Mouse (Mus musculus): ENCODE measurements at regions not wholly inside any gene's neighbourhood (a gene's known extent, or its start where the extent isn't known, plus 50 kb on each side); places are given as distances from the start of the nearest gene placed in this dataset.

DNA sequence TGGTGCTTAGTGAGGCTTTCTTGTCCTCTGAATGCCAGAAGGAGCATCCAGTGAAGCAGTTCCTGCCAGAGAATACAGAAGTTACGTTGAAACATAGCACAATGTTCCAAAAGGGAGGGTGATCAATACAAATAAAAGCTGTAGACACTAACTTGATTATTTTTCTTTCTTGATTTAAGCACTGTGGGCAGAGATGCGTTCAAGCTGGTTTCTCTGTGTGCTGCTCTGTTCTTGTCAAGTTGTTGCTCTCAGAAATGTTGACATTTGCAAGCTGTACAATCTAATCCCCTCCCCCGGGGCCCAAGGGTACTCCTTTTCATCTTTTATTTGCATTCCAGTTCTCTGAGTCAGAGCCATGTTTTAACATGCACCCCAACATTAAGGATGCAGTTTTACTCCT lies 177.7 kb downstream of the Npr3 start:
- TF ChIP-seq CTCF (conservative IDR thresholded peaks at IDR 0.05; ENCODE audit: low read length), result no peak
- no peak overlapping the region for H3K4me3 ChIP-seq (replicated peaks; ENCODE audit: low read length)
- no peaks in the 10 kb centered on the region for H3K27me3 ChIP-seq (ENCODE audit: insufficient read depth, low read length)
- no peaks in the 10 kb centered on the region for H3K36me3 ChIP-seq (ENCODE audit: insufficient read depth, low read length)
- H3K4me1 ChIP-seq (replicated peaks; ENCODE audit: low read depth, low read length), result no peaks in the 10 kb centered on the region
- H3K9me3 ChIP-seq (ENCODE audit: low read length), result no peaks in the 10 kb centered on the region

DNA sequence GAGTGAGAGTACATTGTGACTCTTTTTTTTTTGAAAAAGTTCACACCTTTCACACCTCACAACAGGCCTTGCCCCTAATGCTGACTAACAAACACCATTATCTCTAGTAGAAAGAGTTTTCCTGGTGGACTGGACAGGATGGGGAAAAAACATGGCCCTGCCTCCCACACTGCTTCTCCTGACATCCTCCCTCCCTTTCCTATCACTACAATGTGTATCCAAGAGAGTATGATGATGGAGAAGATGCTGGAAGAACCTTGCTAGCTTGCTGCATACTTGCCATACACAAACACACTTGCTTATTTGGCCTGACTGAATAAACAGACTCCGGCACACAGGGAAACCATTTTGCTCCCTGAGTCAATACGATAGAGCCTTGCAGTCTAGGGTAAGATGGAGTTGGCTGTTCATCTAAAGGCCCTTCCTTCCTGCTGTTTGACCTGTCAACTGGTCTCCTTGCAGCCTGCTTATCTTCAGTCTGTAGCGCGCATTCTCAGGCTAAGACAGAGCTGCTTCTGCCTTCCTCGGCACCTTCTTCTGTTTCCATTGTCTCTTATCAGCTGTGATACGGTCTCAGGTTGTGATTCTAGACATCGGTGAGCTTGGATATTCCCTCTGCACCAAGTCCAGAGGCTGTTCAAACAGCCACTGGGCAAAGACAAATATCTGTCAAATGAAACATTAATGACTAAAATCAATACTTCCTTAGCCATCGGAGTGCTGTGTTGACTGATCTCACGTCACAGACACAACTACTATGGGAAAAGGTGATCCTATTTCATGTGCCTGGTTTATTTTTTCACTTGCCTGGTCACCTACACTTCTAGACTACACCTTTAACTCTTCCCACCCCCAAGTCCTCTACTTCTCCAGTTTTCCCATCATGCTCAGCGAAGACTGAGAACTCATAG lies 181.2 kb downstream of the Npr3 start:
- Histone ChIP-seq H3K4me1 (replicated peaks; ENCODE audit: low read depth, low read length) (no peaks in the 10 kb centered on the region), H3K36me3 (ENCODE audit: insufficient read depth, low read length) (no peaks in the 10 kb centered on the region), H3K27me3 (ENCODE audit: insufficient read depth, low read length) (no peaks in the 10 kb centered on the region), H3K4me3 (replicated peaks; ENCODE audit: low read length) (no peak overlapping the region), H3K9me3 (ENCODE audit: low read length) (0 out of 2 replicates have a peak, but pooled peaks cover 3% of the 10 kb centered on the region)
- TF ChIP-seq CTCF (conservative IDR thresholded peaks at IDR 0.05; ENCODE audit: low read length), result no peak
- no peak for TF ChIP-seq POU5F1 (IDR thresholded peaks at IDR 0.05; ENCODE audit: borderline replicate concordance, low read length)
- TF ChIP-seq NANOG (IDR thresholded peaks at IDR 0.05; ENCODE audit: borderline replicate concordance, low read length), result no peak

DNA sequence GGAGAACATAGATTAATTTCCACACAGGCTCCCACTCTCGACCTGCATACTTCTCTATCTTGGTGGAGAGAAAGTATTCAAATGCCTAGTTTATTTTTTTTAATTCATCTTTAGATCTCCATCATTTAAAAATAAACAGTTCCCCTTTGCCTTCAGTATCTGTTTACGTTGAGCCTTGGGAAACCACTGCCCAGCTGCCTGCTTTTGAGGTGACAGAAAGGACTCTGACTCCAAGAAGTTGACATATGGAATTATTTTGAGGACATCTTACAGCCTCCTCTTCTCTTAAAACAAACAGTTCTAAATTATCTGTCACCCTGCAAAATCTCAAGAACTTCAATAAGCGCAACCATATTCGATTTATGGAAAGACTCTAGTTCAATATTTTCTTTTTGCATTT lies 186.4 kb downstream of the Npr3 start:
- 0 out of 2 replicates have a peak, but pooled peaks cover 3% of the 10 kb centered on the region for H3K9me3 ChIP-seq (ENCODE audit: low read length)
- no peaks in the 10 kb centered on the region for H3K27me3 ChIP-seq (ENCODE audit: insufficient read depth, low read length)
- H3K4me3 ChIP-seq (replicated peaks; ENCODE audit: low read length), result no peak overlapping the region
- no peaks in the 10 kb centered on the region for H3K36me3 ChIP-seq (ENCODE audit: insufficient read depth, low read length)
- H3K4me1 ChIP-seq (replicated peaks; ENCODE audit: low read depth, low read length), result peaks cover 15% of the 10 kb centered on the region
- no peak for TF ChIP-seq CTCF (conservative IDR thresholded peaks at IDR 0.05; ENCODE audit: low read length)
- TF ChIP-seq NANOG (IDR thresholded peaks at IDR 0.05; ENCODE audit: borderline replicate concordance, low read length), result no peak
- TF ChIP-seq POU5F1 (IDR thresholded peaks at IDR 0.05; ENCODE audit: borderline replicate concordance, low read length), result no peak

DNA sequence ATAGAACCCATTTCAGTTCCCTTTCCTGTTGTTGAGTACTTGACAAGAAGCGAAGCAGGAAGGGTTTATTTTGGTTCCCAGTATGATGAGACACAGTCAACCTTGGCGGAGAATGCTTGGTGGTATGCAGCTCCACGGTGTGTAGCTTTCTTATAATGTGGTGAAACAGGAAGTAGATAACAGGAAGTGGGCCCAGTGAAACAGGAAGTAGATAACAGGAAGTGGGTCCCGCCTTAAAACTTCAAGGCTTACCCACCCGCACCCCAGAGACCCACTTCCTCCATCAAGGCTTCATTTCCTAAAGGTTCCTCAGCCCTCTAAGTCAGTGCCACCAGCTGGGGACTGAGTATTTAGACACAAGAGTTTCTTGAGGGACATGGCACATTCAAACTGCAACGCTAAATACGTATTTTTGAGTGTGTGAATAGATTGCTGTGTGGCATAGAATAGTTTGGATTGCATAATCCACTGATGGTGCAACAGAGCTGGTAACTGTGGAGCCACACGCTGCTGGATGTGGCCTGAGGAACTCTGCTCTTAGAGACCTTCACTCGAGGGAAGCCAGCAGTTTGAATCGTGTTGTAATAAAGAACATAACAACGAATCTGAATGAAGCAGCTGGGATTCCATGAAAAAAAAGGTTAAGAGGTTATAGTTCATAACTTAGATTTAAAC lies 190.8 kb downstream of the Npr3 start:
- Histone ChIP-seq H3K36me3 (ENCODE audit: insufficient read depth, low read length) (no peaks in the 10 kb centered on the region), H3K9me3 (ENCODE audit: low read length) (no peaks in the 10 kb centered on the region), H3K27me3 (ENCODE audit: insufficient read depth, low read length) (no peaks in the 10 kb centered on the region), H3K4me1 (replicated peaks; ENCODE audit: low read depth, low read length) (peaks cover 20% of the 10 kb centered on the region), H3K4me3 (replicated peaks; ENCODE audit: low read length) (no peak overlapping the region)
- no peak for TF ChIP-seq NANOG (IDR thresholded peaks at IDR 0.05; ENCODE audit: borderline replicate concordance, low read length)
- TF ChIP-seq CTCF (conservative IDR thresholded peaks at IDR 0.05; ENCODE audit: low read length), result no peak
- no peak for TF ChIP-seq POU5F1 (IDR thresholded peaks at IDR 0.05; ENCODE audit: borderline replicate concordance, low read length)

DNA sequence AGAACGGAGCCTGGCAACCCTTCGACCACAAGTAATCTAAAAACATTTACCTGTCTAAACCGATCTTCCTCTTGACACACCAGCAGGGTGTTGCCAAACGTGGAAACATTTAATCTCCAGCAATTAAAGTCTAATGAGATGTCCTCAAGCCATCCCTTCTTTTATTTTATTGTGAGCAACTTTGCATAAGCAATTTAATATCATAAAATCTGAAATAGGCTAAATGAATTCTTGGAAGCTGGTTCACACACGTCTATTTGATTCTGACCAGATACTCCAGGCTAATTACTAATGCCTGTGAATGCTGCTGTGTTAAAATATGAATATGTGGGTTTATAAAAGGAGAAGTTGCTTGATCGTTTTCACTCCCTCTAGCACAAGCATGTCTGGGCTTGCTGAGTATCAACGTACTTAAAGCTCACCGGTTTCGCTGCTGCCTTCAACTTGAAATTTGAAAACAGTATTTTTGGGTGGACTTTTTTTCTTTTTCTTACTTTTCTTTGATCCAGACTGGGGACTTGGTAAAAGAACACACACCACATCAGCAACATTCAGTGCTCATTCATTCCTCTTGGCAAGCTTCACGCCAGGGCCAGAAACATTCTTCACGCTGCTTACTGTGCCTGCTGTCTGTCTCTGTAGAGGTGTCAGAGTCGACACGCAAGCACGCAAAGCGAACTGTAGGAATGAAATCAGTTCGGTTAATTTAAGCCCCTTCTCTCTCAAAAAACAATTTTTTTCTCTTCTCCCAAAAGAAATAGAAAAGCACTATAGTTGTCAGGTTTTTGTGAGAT lies 194.4 kb downstream of the Npr3 start:
- H3K4me3 ChIP-seq (replicated peaks; ENCODE audit: low read length), result no peak overlapping the region
- 0 out of 2 replicates have a peak, but pooled peaks cover 6% of the 10 kb centered on the region for H3K4me1 ChIP-seq (replicated peaks; ENCODE audit: low read depth, low read length)
- H3K9me3 ChIP-seq (ENCODE audit: low read length), result no peaks in the 10 kb centered on the region
- TF ChIP-seq CTCF (conservative IDR thresholded peaks at IDR 0.05; ENCODE audit: low read length) (no peak), POU5F1 (IDR thresholded peaks at IDR 0.05; ENCODE audit: borderline replicate concordance, low read length) (no peak), NANOG (IDR thresholded peaks at IDR 0.05; ENCODE audit: borderline replicate concordance, low read length) (no peak)
- H3K27me3 ChIP-seq (ENCODE audit: insufficient read depth, low read length), result no peaks in the 10 kb centered on the region
- no peaks in the 10 kb centered on the region for H3K36me3 ChIP-seq (ENCODE audit: insufficient read depth, low read length)

DNA sequence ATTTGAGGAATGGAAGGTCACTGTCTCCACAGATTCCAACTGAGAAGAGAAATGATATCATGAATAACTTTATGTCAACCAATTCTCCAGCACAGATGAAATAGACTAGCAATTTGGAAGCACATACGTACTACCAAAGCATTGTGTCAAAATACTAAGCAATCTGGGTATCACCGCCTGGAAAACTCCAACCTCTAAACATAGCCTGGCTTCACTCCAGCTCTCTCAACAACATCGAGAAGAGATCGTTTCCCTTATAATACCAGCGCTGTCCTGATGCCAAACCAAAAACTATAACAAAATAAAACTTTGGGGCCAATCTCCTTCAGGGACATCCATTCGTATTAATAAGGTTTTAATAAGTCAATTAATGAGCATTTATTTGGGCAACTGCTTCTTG lies 205.8 kb downstream of the Npr3 start:
- TF ChIP-seq POU5F1 (IDR thresholded peaks at IDR 0.05; ENCODE audit: borderline replicate concordance, low read length), result no peak
- TF ChIP-seq NANOG (IDR thresholded peaks at IDR 0.05; ENCODE audit: borderline replicate concordance, low read length), result no peak
- no peak for TF ChIP-seq CTCF (conservative IDR thresholded peaks at IDR 0.05; ENCODE audit: low read length)
- Histone ChIP-seq H3K4me3 (replicated peaks; ENCODE audit: low read length) (no peak overlapping the region), H3K36me3 (ENCODE audit: insufficient read depth, low read length) (no peaks in the 10 kb centered on the region)

DNA sequence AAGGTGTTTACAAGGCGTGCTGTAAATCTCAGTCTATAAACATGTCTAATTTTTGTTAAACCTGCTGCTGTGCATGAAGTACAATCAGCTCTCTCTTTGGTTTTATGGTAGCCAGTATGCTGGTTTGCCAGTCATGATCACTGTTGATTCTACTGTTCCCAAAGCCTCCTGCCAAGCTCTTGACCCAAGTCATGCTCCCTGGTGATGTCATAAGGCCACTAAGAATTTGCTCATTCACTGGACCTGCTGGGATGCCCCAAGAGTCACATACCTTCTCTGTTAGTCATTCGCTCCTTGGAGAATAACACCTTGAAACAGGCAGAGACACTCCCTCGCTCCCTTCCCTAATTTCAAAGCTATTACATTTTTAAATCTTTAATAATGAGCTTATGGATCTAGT lies 207.2 kb downstream of the Npr3 start:
- Histone ChIP-seq H3K4me3 (replicated peaks; ENCODE audit: low read length) (no peak overlapping the region), H3K36me3 (ENCODE audit: insufficient read depth, low read length) (no peaks in the 10 kb centered on the region), H3K9me3 (ENCODE audit: low read length) (no peaks in the 10 kb centered on the region), H3K27me3 (ENCODE audit: insufficient read depth, low read length) (no peaks in the 10 kb centered on the region), H3K4me1 (replicated peaks; ENCODE audit: low read depth, low read length) (no peaks in the 10 kb centered on the region)
- TF ChIP-seq POU5F1 (IDR thresholded peaks at IDR 0.05; ENCODE audit: borderline replicate concordance, low read length) (no peak), NANOG (IDR thresholded peaks at IDR 0.05; ENCODE audit: borderline replicate concordance, low read length) (no peak), CTCF (conservative IDR thresholded peaks at IDR 0.05; ENCODE audit: low read length) (no peak)

More for the DNA sequence above, 205.8 kb downstream of the Npr3 start:
- no peaks in the 10 kb centered on the region for H3K4me1 ChIP-seq (replicated peaks; ENCODE audit: low read depth, low read length)
- H3K27me3 ChIP-seq (ENCODE audit: insufficient read depth, low read length), result no peaks in the 10 kb centered on the region
- H3K9me3 ChIP-seq (ENCODE audit: low read length), result no peaks in the 10 kb centered on the region

DNA sequence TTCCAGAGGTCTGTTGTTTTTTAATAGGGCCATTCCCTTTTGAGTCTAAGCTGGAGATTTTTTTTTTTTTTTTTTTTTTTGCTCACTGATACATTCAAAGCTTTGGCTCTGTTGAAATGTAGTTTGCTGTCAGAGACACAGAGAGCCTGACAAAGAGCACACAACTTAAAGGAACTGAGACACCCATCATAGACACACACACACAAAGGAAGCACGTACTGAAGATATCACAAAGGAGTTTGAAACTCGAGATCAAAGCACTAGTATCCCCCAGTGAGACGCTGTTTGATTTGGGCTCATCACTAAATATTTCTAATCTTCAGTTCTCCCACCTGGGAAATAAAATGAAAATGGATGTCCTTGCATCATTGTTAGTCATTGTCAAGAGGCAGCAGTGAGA lies 210.0 kb downstream of the Npr3 start:
- no peak overlapping the region for H3K4me3 ChIP-seq (replicated peaks; ENCODE audit: low read length)
- no peaks in the 10 kb centered on the region; the same call in 1 of the 2 replicates for H3K9me3 ChIP-seq (ENCODE audit: low read length)
- TF ChIP-seq NANOG (IDR thresholded peaks at IDR 0.05; ENCODE audit: borderline replicate concordance, low read length) (no peak), POU5F1 (IDR thresholded peaks at IDR 0.05; ENCODE audit: borderline replicate concordance, low read length) (no peak), CTCF (conservative IDR thresholded peaks at IDR 0.05; ENCODE audit: low read length) (no peak)
- peaks cover 9% of the 10 kb centered on the region; the same call in 1 of the 2 replicates for H3K4me1 ChIP-seq (replicated peaks; ENCODE audit: low read depth, low read length)
- no peaks in the 10 kb centered on the region for H3K36me3 ChIP-seq (ENCODE audit: insufficient read depth, low read length)
- no peaks in the 10 kb centered on the region for H3K27me3 ChIP-seq (ENCODE audit: insufficient read depth, low read length)
